Comparison of ENCODE assay signal across 13 mouse cellular contexts in genomic region chr15:8738156-8738555, GRCm38 (mm10). TPM values are rescaled to one million over a fixed set of nuclear protein-coding genes. Genes with fewer than 3 reads are reported as not detected.
DNase-seq lines count a peak whose midpoint lies in the region; ATAC-seq and TF ChIP-seq lines count a peak whose summit lies in the region.
"Had no signal": no experiment of that assay in that cellular context is flagged by ENCODE, and none has a peak within 500 bp of the region (broad histone marks: within the 10 kb centered on the region; RNA-seq: fewer than 3 reads in every experiment).

No protein-coding gene starts in this region.

- no peak overlapping the region for H3K4me3 ChIP-seq in forebrain, embryonic 16.5 days (replicated peaks; ENCODE audit: low read length)
- H3K4me3 ChIP-seq in forebrain, embryonic 12.5 days (replicated peaks): no peak overlapping the region
- no peak overlapping the region for H3K4me3 ChIP-seq in midbrain, postnatal 0 days (ENCODE audit: low read depth, low read length)
- H3K4me3 ChIP-seq in midbrain, embryonic 15.5 days: no peak overlapping the region
- no peak overlapping the region for H3K4me3 ChIP-seq in kidney, adult 2 months (ENCODE audit: insufficient read depth, low read depth, low read length)
- H3K4me3 ChIP-seq: limb, embryonic 15.5 days; midbrain, embryonic 12.5 days had no signal

- no peaks in the 10 kb centered on the region; the same call in 1 of the 2 replicates for H3K4me1 ChIP-seq in forebrain, embryonic 16.5 days (replicated peaks; ENCODE audit: control insufficient read depth, insufficient read depth, low read length)
- peaks cover 16% of the 10 kb centered on the region for H3K4me1 ChIP-seq in forebrain, embryonic 12.5 days
- no peaks in the 10 kb centered on the region for H3K4me1 ChIP-seq in midbrain, postnatal 0 days (ENCODE audit: insufficient read depth, low read length)
- no peaks in the 10 kb centered on the region for H3K4me1 ChIP-seq in midbrain, embryonic 15.5 days
- no peaks in the 10 kb centered on the region for H3K4me1 ChIP-seq in kidney, adult 2 months (ENCODE audit: control insufficient read depth, insufficient read depth, low read length)
- H3K4me1 ChIP-seq: limb, embryonic 15.5 days had no signal

- no peaks in the 10 kb centered on the region; the same call in 1 of the 2 replicates for H3K27me3 ChIP-seq in forebrain, embryonic 16.5 days (replicated peaks; ENCODE audit: control insufficient read depth, insufficient read depth, low read length)
- H3K27me3 ChIP-seq in forebrain, embryonic 12.5 days: no peaks in the 10 kb centered on the region
- H3K27me3 ChIP-seq in midbrain, postnatal 0 days (ENCODE audit: insufficient read depth, low read length): no peaks in the 10 kb centered on the region
- H3K27me3 ChIP-seq in midbrain, embryonic 15.5 days (replicated peaks): no peaks in the 10 kb centered on the region
- 0 out of 2 replicates have a peak, but pooled peaks cover 1% of the 10 kb centered on the region for H3K27me3 ChIP-seq in kidney, adult 2 months (replicated peaks; ENCODE audit: control insufficient read depth, insufficient read depth, low read length)
- H3K27me3 ChIP-seq: limb, embryonic 15.5 days; midbrain, embryonic 12.5 days had no signal

- no peak for TF ChIP-seq POLR2A in kidney, adult 2 months (IDR thresholded peaks at IDR 0.05; ENCODE audit: low read depth, low read length)

- ATAC-seq in forebrain, embryonic 16.5 days: peak; percentile 73
- no peak for ATAC-seq in forebrain, embryonic 12.5 days (ENCODE audit: low FRiP score)
- no peak; the same call in 1 of the 2 replicates for ATAC-seq in midbrain, postnatal 0 days (ENCODE audit: low FRiP score)
- ATAC-seq in midbrain, embryonic 15.5 days (replicated peaks): no peak
- ATAC-seq: liver, postnatal 0 days had no signal

- TF ChIP-seq CTCF in midbrain, postnatal 0 days (IDR thresholded peaks at IDR 0.05): no peak
- no peak for TF ChIP-seq CTCF in kidney, adult 2 months (conservative IDR thresholded peaks at IDR 0.05; ENCODE audit: insufficient read depth, insufficient read length, low read depth, low read length)

- H3K9ac ChIP-seq in forebrain, embryonic 16.5 days (replicated peaks; ENCODE audit: low read depth, low read length): no peak overlapping the region
- H3K9ac ChIP-seq in forebrain, embryonic 12.5 days: no peak overlapping the region
- H3K9ac ChIP-seq in midbrain, postnatal 0 days (replicated peaks; ENCODE audit: low read length, poor library complexity, severe bottlenecking): no peak overlapping the region
- H3K9ac ChIP-seq in midbrain, embryonic 15.5 days: no peak overlapping the region
- H3K9ac ChIP-seq: limb, embryonic 15.5 days; liver, postnatal 0 days; midbrain, embryonic 12.5 days had no signal

- WGBS in forebrain, embryonic 16.5 days: 53% methylated on average over 5 of the region's 5 CpGs
- 88% methylated on average over 5 of the region's 5 CpGs for WGBS in forebrain, embryonic 12.5 days
- 70% methylated on average over 5 of the region's 5 CpGs for WGBS in midbrain, postnatal 0 days
- 79% methylated on average over 5 of the region's 5 CpGs for WGBS in midbrain, embryonic 15.5 days
- 84% methylated on average over 5 of the region's 5 CpGs for WGBS in kidney, adult 2 months

- H3K4me2 ChIP-seq in forebrain, embryonic 16.5 days (ENCODE audit: low read length): no peak overlapping the region
- H3K4me2 ChIP-seq in forebrain, embryonic 12.5 days: no peak overlapping the region
- H3K4me2 ChIP-seq in midbrain, postnatal 0 days (ENCODE audit: low read depth, low read length, poor library complexity, severe bottlenecking): no peak overlapping the region
- H3K4me2 ChIP-seq in midbrain, embryonic 15.5 days: no peak overlapping the region
- H3K4me2 ChIP-seq: limb, embryonic 15.5 days; midbrain, embryonic 12.5 days had no signal

- peak; percentile 64 for DNase-seq in midbrain, postnatal 0 days (ENCODE audit: low spot score)
- DNase-seq in cerebellum, postnatal 14 days: peak; percentile 72 to 76
- no peak for DNase-seq in kidney, adult 2 months
- DNase-seq in urinary bladder, postnatal 14 days (ENCODE audit: low spot score): no peak
- DNase-seq: heart, adult 18-20 months; kidney, adult 9 months; liver, postnatal 0 days; thymus, postnatal 25 days had no signal

- H3K36me3 ChIP-seq in forebrain, embryonic 16.5 days (ENCODE audit: control insufficient read depth, insufficient read depth): no peaks in the 10 kb centered on the region
- H3K36me3 ChIP-seq in forebrain, embryonic 12.5 days (replicated peaks): no peaks in the 10 kb centered on the region
- no peaks in the 10 kb centered on the region for H3K36me3 ChIP-seq in midbrain, postnatal 0 days (ENCODE audit: insufficient read depth, low read length)
- no peaks in the 10 kb centered on the region for H3K36me3 ChIP-seq in midbrain, embryonic 15.5 days (replicated peaks)
- H3K36me3 ChIP-seq in kidney, adult 2 months (ENCODE audit: control insufficient read depth, insufficient read depth, low read length): no peaks in the 10 kb centered on the region
- H3K36me3 ChIP-seq: limb, embryonic 15.5 days; midbrain, embryonic 12.5 days had no signal

- no peaks in the 10 kb centered on the region for H3K9me3 ChIP-seq in forebrain, embryonic 16.5 days (ENCODE audit: control insufficient read depth, low read length)
- H3K9me3 ChIP-seq in forebrain, embryonic 12.5 days: no peaks in the 10 kb centered on the region
- no peaks in the 10 kb centered on the region for H3K9me3 ChIP-seq in midbrain, postnatal 0 days (ENCODE audit: low read length)
- H3K9me3 ChIP-seq in midbrain, embryonic 15.5 days: no peaks in the 10 kb centered on the region
- H3K9me3 ChIP-seq: limb, embryonic 15.5 days; midbrain, embryonic 12.5 days had no signal

- H3K27ac ChIP-seq in forebrain, embryonic 16.5 days (ENCODE audit: low read length): no peak overlapping the region
- H3K27ac ChIP-seq in forebrain, embryonic 12.5 days: no peak overlapping the region
- no peak overlapping the region for H3K27ac ChIP-seq in midbrain, postnatal 0 days (ENCODE audit: low read depth, low read length)
- no peak overlapping the region for H3K27ac ChIP-seq in midbrain, embryonic 15.5 days
- no peak overlapping the region for H3K27ac ChIP-seq in kidney, adult 2 months (ENCODE audit: insufficient read depth, low read depth, low read length)
- H3K27ac ChIP-seq: limb, embryonic 15.5 days; midbrain, embryonic 12.5 days had no signal

RNA-seq across cellular contexts. Expression of gene Slc1a3, which starts 27.6 kb away (rescaled TPM):
- polyA plus RNA-seq in forebrain, embryonic 16.5 days (2015; fragmentation: Nextera tagmentation; extraction: Ambion mirVana): 122 and 145 TPM in 2 replicates
- 63.9 and 75.1 TPM in 2 replicates for polyA plus RNA-seq in forebrain, embryonic 12.5 days (2016; fragmentation: Nextera tagmentation; extraction: Ambion mirVana)
- 166 and 195 TPM in 2 replicates for total RNA-seq in midbrain, postnatal 0 days (2014; rRNA removed)
- 145 and 147 TPM in 2 replicates for polyA plus RNA-seq in midbrain, postnatal 0 days (2015; fragmentation: Nextera tagmentation; extraction: Ambion mirVana)
- 100 and 106 TPM in 2 replicates for polyA plus RNA-seq in midbrain, embryonic 15.5 days (2015; fragmentation: Nextera tagmentation; extraction: Ambion mirVana)
- polyA plus RNA-seq in kidney, adult 2 months (2012; rRNA removed): 4.2 and 6.4 TPM in 2 replicates

Comparison
In these comparisons a context has a peak if more than half of its experiments do, and no peak if none do; other contexts are left out.
1. DNase-seq: peak in midbrain, postnatal 0 days (single experiment) and cerebellum, postnatal 14 days (2 of 2); none in kidney, adult 2 months (single experiment) and urinary bladder, postnatal 14 days (single experiment).